Mouse (Mus musculus): ENCODE measurements around the gene Bad. TPM values are rescaled to one million over a fixed set of nuclear protein-coding genes. Genes with fewer than 3 reads are reported as not detected.
A peak's percentile ranks its signal among the peaks of the same experiment; 100 is the strongest.
"Not testable (repeated sequence)": the region's sequence is repeated elsewhere in the genome, so short reads cannot be mapped to it uniquely, and the experiment has no call there.

Bad gene
- polyA plus RNA-seq, 1 experiment from 2014 or later: 79.3 TPM

DNA sequence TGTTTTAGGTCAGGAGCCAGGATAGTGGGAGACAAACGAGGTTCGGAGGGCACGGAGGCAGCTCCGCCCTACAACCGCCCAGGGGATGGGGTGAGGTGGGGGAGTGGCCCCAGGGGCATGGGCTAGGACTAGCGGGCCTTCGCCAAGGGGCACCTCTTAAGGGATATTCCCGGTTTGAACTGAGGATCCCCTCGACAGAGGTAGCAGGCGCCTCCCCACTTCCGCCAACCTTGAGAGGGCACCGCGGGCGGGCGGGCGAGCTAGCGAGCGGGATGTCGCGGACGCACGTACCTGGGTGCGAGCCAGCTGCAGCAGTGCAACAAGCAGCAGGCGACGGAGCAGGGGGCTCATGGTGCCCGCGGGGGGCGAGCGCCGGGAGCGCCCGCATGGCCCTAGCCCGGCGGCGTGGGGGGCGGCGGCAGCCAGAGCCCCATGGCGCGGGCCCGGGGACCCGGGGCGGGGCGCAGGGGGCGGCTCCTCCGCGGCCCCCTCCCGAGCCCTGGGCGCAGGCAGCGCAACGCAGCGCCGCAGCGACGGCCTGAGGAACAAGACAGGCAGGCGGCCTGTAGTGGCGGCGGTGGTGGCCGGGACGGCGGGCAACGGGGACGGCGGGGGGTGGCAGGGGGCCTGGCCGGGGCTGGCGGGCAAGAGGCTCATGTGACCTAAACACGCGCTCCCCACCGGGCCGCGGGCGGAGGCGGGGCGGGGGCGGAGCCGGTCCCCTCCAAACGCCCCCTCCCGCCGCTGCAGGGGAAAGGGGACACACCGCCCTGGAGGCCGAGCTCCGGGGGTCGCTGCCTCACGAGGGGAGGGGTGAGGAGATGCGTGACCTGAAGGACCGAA lies 45.6 kb downstream of the Bad start, which contains the start of gene Vegfb:
Gene Vegfb (minus strand): TSS at position 591 of the 843 bp plus-strand sequence.
- Histone ChIP-seq H3K27me3 (no peaks in the 10 kb centered on the region), H3K36me3 (ENCODE audit: poor library complexity, severe bottlenecking) (peaks cover 20% of the 10 kb centered on the region), H3K9me3 (replicated peaks) (no peaks in the 10 kb centered on the region), H3K9ac (peak within 1 kb of the TSS; percentile 83), H3K4me3 (peak within 1 kb of the TSS; percentile 69), H3K27ac (peak within 1 kb of the TSS; percentile 75), H3K4me2 (peak within 1 kb of the TSS; percentile 78), H3K4me1 (peaks cover 31% of the 10 kb centered on the region)
- ATAC-seq: peak; percentile 54
- under 1% methylated on average over 78 of the region's 85 CpGs for WGBS

DNA sequence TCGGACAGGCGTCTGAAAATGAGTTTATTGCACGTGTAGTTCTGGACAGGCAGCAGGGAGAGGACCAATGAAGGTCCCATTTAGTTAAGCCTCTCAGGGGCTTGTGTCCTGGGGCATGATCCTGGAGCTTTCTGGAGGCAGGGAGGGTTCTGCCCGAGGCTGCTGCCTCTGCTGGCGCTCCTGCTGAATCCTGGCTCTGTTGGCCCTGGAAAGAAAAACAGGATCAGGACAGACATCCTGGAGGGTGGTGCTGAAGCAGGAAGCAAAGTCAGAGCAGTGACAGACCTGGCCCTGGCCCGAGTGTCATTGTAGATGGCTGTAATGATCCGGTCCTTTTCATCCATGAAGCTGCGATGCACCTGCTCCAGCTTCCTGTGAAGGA lies 46.2 kb downstream of the Bad start:
- Histone ChIP-seq H3K4me2 (peak overlapping the region; percentile 78), H3K9me3 (replicated peaks) (no peaks in the 10 kb centered on the region), H3K4me3 (peak overlapping the region; percentile 69), H3K9ac (peak overlapping the region; percentile 83), H3K27ac (no peak overlapping the region; the same call in 1 of the 2 replicates), H3K27me3 (no peaks in the 10 kb centered on the region), H3K4me1 (peaks cover 33% of the 10 kb centered on the region), H3K36me3 (ENCODE audit: poor library complexity, severe bottlenecking) (peaks cover 14% of the 10 kb centered on the region)
- ATAC-seq: no peak
- 6% methylated on average over 8 of the region's 8 CpGs for WGBS

DNA sequence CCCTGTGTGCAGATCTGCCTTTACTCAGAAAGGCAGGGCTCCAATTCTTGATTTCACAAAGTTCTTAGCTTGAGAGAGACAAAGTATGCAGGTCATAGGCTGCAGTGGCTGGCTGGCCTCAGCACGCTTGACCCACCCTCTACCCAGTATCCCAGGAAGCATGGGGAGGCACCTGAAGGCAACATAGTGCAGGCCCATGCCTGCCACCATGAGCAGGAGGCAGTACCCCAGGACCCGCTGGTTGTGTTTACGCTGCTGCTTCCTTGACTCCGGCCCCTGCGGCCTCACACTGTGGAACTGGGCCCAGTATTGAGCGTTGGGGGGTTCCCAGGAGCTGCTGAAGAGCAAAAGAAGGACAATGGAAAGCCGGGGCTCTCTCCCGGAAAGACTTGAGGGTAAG lies 47.6 kb downstream of the Bad start:
- H3K36me3 ChIP-seq (ENCODE audit: poor library complexity, severe bottlenecking): peaks cover 13% of the 10 kb centered on the region
- H3K27me3 ChIP-seq: no peaks in the 10 kb centered on the region
- no peak overlapping the region for H3K9ac ChIP-seq
- WGBS: 88% methylated on average over 8 of the region's 8 CpGs
- no peaks in the 10 kb centered on the region for H3K9me3 ChIP-seq (replicated peaks)
- H3K4me1 ChIP-seq: peaks cover 41% of the 10 kb centered on the region
- no peak overlapping the region for H3K4me3 ChIP-seq
- no peak overlapping the region for H3K4me2 ChIP-seq
- no peak overlapping the region for H3K27ac ChIP-seq
- ATAC-seq: no peak

GRCm38 (mm10) chr19:6990712-6991111 lies 49.1 kb downstream of the Bad start:
- Histone ChIP-seq H3K4me3 (no peak overlapping the region), H3K4me2 (no peak overlapping the region), H3K9ac (no peak overlapping the region), H3K36me3 (ENCODE audit: poor library complexity, severe bottlenecking) (peaks cover 1% of the 10 kb centered on the region; the same call in 1 of the 2 replicates), H3K27me3 (no peaks in the 10 kb centered on the region), H3K27ac (no peak overlapping the region), H3K4me1 (peaks cover 54% of the 10 kb centered on the region), H3K9me3 (replicated peaks) (no peaks in the 10 kb centered on the region)
- no peak for ATAC-seq
- 91% methylated on average over 6 of the region's 6 CpGs for WGBS

DNA sequence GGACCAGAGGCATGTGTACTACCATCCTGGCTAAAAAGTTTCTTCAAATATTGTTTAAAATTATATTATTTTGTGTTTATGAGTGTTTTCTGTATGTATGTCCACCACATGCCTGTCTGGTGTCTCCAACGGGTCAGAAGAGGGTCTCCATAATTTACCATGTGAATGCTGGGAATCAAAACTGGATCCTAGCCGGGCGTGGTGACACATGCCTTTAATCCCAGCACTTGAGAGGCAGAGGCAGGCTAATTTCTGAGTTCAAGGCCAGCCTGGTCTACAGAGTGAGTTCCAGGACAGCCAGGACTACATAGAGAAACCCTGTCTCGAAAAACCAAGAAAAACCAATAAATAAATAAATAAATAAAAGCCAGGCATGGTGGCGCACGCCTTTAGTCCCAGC lies 49.5 kb downstream of the Bad start:
- peaks cover 51% of the 10 kb centered on the region for H3K4me1 ChIP-seq
- peak overlapping the region; percentile 87; the same call in 1 of the 2 replicates for H3K4me2 ChIP-seq
- H3K4me3 ChIP-seq; ATAC-seq; H3K27me3 ChIP-seq; H3K9me3 ChIP-seq (replicated peaks); H3K27ac ChIP-seq; H3K36me3 ChIP-seq (ENCODE audit: poor library complexity, severe bottlenecking); H3K9ac ChIP-seq: not testable (repeated sequence)
- WGBS: 91% methylated on average over 6 of the region's 6 CpGs

DNA sequence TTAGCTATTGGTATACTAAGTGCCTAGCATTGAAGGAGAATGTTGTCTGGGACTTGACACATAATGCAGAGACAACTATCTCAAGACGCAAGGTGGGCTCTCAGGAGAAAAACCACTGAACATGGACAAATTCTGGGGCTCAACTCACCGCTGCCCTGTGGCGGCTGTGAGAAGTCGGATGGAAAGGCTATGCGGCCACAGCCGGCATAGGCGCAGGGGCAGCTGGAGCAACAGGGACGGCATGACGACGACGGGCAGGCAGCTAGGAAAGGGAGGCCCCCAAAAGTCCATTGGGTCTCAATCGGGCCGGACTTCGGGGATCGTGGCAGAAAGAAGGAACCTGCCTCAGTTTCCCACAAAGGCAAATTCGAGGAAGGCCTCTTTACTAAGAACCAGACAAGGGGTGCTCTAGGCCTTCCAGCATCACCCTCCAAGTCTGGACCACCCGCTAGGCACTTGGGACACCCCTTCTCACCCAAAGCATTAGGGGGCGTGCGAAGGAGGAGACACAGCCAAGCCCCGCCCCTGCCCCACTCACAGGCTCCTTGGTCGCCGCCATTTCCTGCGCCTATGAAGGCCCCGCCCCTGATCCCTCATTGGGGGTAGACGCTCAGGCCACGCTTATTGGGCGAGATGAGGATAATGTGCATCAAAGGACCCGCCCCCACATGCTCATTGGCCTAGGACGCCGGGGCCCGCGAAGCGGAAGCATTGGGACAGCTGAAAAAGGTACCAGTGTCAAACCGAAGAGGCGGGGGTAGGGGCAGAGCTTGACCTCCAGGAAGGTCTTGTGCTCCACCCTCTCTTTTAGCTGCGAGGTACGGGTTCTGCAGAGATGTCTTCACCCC lies 50.6 kb downstream of the Bad start, which contains the start of gene Dnajc4:
Gene Dnajc4 (minus strand): TSS at position 562 of the 848 bp plus-strand sequence.
- WGBS: 2% methylated on average over 37 of the region's 37 CpGs
- Histone ChIP-seq H3K4me3 (peak within 1 kb of the TSS; percentile 53), H3K27ac (0 out of 2 replicates have a peak within 1 kb of the TSS, but pooled peaks have one; percentile 8), H3K9ac (peak within 1 kb of the TSS; percentile 72), H3K4me2 (peak within 1 kb of the TSS; percentile 87), H3K4me1 (peaks cover 54% of the 10 kb centered on the region), H3K9me3 (replicated peaks) (no peaks in the 10 kb centered on the region), H3K36me3 (ENCODE audit: poor library complexity, severe bottlenecking) (no peaks in the 10 kb centered on the region), H3K27me3 (no peaks in the 10 kb centered on the region)
- peak; percentile 95 for ATAC-seq

DNA sequence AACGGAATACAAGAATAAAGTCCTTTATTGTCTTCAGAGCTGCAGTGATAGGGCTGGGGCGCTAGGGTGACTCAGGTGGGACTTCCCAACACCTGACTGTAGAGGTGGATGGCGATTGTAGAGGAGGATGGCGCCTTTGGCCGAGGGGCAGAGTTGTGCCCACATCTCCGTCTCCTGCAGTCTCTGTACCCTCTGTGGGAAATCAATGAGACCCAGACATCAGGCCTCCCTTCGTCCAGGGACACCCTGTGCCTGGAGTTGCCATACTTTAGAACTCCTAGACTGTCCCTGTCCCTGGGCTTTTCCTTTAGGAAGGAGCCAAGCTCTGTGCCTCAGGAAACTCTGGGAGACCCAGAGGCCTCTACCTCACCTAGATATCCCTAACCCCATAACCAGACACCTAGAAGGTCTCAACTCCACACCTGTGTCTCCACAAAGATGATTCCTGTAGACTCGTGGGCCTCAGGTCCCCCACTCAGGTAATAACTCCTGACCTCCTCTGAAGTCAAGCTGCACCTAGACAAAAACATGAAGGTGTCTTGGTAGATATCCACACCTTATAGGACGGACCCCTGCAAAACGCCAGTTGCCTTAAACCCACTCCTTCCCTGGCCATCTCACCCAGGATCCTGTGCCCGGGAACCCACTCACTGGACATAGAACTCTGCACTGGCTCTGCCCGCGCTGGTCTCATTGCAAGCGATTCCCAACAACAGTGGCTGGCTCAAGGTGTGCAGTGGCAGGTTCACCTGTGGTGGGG lies 51.5 kb downstream of the Bad start:
- Histone ChIP-seq H3K9ac (peak overlapping the region; percentile 68), H3K4me3 (peak overlapping the region; percentile 53), H3K27ac (0 out of 2 replicates have a peak overlapping the region, but pooled peaks have one; percentile 8), H3K36me3 (ENCODE audit: poor library complexity, severe bottlenecking) (peaks cover 2% of the 10 kb centered on the region), H3K27me3 (no peaks in the 10 kb centered on the region), H3K4me1 (peaks cover 54% of the 10 kb centered on the region), H3K4me2 (peak overlapping the region; percentile 87), H3K9me3 (replicated peaks) (no peaks in the 10 kb centered on the region)
- ATAC-seq: peak; percentile 3; the same call in 1 of the 2 replicates
- 61% methylated on average over 14 of the region's 14 CpGs for WGBS

DNA sequence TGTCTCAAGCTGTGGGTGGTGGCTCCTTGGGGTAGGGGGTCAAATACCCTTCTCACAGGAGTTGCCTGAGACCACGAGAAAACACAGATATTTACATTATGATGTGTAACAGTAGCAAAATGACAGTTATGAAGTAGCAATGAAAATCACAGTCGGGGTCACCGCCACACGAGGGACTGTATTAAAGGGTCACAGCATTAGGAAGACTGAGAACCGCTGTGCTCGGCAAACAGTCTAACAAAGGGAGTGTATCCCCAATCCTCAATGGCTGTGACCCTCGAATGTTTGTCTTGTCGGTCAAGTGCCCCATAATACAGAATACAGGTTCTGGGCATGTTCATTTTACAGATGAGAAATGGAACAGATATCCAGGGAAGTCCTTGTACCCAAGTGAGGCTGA lies 52.3 kb downstream of the Bad start:
- H3K27me3 ChIP-seq: no peaks in the 10 kb centered on the region
- H3K9ac ChIP-seq: no peak overlapping the region
- H3K4me2 ChIP-seq: no peak overlapping the region
- H3K36me3 ChIP-seq (ENCODE audit: poor library complexity, severe bottlenecking): peaks cover 10% of the 10 kb centered on the region
- WGBS: 84% methylated on average over 8 of the region's 8 CpGs
- no peak overlapping the region for H3K27ac ChIP-seq
- H3K9me3 ChIP-seq (replicated peaks): no peaks in the 10 kb centered on the region
- no peak overlapping the region for H3K4me3 ChIP-seq
- peaks cover 51% of the 10 kb centered on the region for H3K4me1 ChIP-seq
- ATAC-seq: no peak

GRCm38 (mm10) chr19:6994489-6994888 lies 52.8 kb downstream of the Bad start:
- Histone ChIP-seq H3K4me2 (peak overlapping the region; percentile 83; the same call in 1 of the 2 replicates), H3K4me3 (peak overlapping the region; percentile 64; the same call in 1 of the 2 replicates), H3K9ac (no peak overlapping the region), H3K4me1 (peaks cover 51% of the 10 kb centered on the region), H3K36me3 (ENCODE audit: poor library complexity, severe bottlenecking) (peaks cover 15% of the 10 kb centered on the region), H3K9me3 (replicated peaks) (no peaks in the 10 kb centered on the region), H3K27me3 (no peaks in the 10 kb centered on the region), H3K27ac (no peak overlapping the region)
- no peak for ATAC-seq
- WGBS: 84% methylated on average over 8 of the region's 8 CpGs

DNA sequence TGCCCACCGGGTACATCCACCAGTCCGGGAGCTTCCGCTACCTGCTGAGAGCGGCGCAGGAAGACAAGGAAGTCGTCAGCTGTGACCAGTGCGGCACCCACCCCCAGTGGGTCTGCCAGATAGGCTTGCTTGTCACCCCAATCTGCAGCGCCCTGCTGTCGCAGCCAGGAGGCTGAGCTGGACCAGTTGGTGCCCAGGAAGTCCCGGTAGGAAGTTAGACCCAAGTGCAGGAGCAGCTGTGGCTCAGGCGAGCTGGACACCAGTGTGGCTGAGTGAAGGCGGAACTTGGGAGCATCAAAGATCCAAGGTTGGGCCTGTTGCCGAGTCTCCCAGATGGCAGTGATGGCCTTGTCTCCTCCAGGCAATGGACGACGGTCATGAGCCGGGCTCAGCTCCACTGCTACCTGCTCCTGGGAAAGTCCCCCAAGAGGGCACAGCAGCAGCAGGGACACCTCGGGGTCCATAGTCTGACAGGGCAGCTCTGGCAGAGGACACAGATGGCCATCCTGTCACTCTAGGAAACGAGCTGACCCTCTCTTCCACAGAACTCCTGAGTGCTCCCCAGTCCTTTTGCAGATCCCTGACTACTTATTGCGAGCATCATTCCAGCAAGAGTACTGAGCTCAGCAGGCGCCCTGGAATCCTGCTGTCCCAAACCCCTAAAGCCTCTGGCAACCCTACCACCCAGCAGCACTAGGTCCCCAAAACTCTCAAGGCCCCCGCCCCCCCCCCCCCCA lies 53.8 kb downstream of the Bad start:
- Histone ChIP-seq H3K9ac (peak overlapping the region; percentile 74), H3K36me3 (ENCODE audit: poor library complexity, severe bottlenecking) (peaks cover 24% of the 10 kb centered on the region), H3K4me2 (peak overlapping the region; percentile 83), H3K27me3 (no peaks in the 10 kb centered on the region), H3K27ac (0 out of 2 replicates have a peak overlapping the region, but pooled peaks have one; percentile 7), H3K4me1 (peaks cover 51% of the 10 kb centered on the region), H3K4me3 (peak overlapping the region; percentile 64), H3K9me3 (replicated peaks) (no peaks in the 10 kb centered on the region)
- 52% methylated on average over 21 of the region's 21 CpGs for WGBS
- no peak for ATAC-seq

DNA sequence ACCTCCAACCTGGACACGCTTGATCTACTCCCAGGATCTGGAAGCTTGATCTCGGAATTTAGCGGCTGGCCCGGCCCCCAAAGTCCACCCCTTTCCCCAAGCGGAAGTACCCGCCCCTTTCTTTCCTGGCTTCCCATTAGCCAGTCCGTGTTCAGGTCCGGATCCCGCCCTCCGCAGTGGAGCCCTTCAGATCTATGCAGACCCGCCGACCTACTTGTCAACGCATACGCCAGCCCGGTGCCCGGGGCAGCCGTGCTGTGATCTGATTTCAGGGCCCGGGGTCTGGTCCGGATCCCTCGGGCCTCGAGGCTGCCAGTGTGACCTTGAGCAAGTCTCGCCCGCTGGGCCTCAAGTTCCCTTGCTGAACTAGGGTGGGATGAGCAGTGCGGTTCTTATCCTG lies 54.3 kb downstream of the Bad start, which contains the start of the genes Nudt22 and Trpt1:
Gene Nudt22 (minus strand): TSS at position 112 of the 400 bp plus-strand sequence.
Gene Trpt1 (plus strand): TSS at position 126 of the 400 bp plus-strand sequence.
- Histone ChIP-seq H3K4me1 (peaks cover 51% of the 10 kb centered on the region), H3K27me3 (no peaks in the 10 kb centered on the region), H3K27ac (peak within 1 kb of the TSS; percentile 16; the same call in 1 of the 2 replicates), H3K4me3 (peak within 1 kb of the TSS; percentile 64), H3K9ac (peak within 1 kb of the TSS; percentile 74), H3K4me2 (peak within 1 kb of the TSS; percentile 83), H3K9me3 (replicated peaks) (no peaks in the 10 kb centered on the region), H3K36me3 (ENCODE audit: poor library complexity, severe bottlenecking) (peaks cover 25% of the 10 kb centered on the region)
- under 1% methylated on average over 24 of the region's 24 CpGs for WGBS
- ATAC-seq: peak; percentile 79
